Mouse (Mus musculus) lung, embryonic 15.5 days (tissue): ENCODE data around the gene Olfr159. TPM values are rescaled to one million over a fixed set of nuclear protein-coding genes. Genes with fewer than 3 reads are reported as not detected.

Experiments
- ATAC-seq: fragments of 200-750 bp; cut with Nextera tagmentation; 2 replicates; pipeline ENCODE4 v1.8.0; 2017; ENCODE audit warnings: moderate number of reproducible peaks, borderline replicate concordance; ENCODE audit not compliant: low FRiP score, low TSS enrichment; ENCODE audit errors: extremely low read depth
- H3K27ac ChIP-seq: fragments of 300-500 bp; sonication (generic); 2 replicates; pipeline ENCODE4 v1.5.1; 2015; ENCODE audit warnings: moderate library complexity, mild to moderate bottlenecking, inconsistent platforms
- H3K27me3 ChIP-seq: fragments of 300-500 bp; sonication (generic); 2 replicates; pipeline ENCODE4 v1.6.1; 2015; ENCODE audit warnings: inconsistent platforms
- H3K36me3 ChIP-seq: fragments of 300-500 bp; sonication (generic); 2 replicates; pipeline ENCODE4 v1.6.1; 2015; ENCODE audit warnings: inconsistent platforms
- H3K4me1 ChIP-seq: fragments of 300-500 bp; sonication (generic); 2 replicates; pipeline ENCODE4 v1.6.1; 2015; ENCODE audit warnings: inconsistent platforms
- H3K4me2 ChIP-seq: fragments of 300-500 bp; sonication (generic); 2 replicates; pipeline ENCODE4 v1.6.1; 2015; ENCODE audit warnings: inconsistent platforms, mild to moderate bottlenecking, moderate library complexity
- H3K4me3 ChIP-seq: fragments of 300-500 bp; sonication (generic); 2 replicates; pipeline ENCODE4 v1.5.1; 2015; ENCODE audit warnings: mild to moderate bottlenecking, inconsistent platforms
- H3K9ac ChIP-seq: fragments of 300-500 bp; sonication (generic); 2 replicates; pipeline ENCODE4 v1.6.1; 2015; ENCODE audit warnings: inconsistent platforms
- H3K9me3 ChIP-seq: fragments of 300-500 bp; sonication (generic); 2 replicates; pipeline ENCODE4 v1.6.1; 2016; ENCODE audit warnings: inconsistent platforms
- WGBS: fragments of 180-500 bp; shearing (Covaris S2); methylation state at CpG from one replicate; pipeline ENCODE4 v1.1.7; 2015; 5-methylcytosine and 5-hydroxymethylcytosine counted together
- polyA plus RNA-seq: library from polyadenylated mRNA; unstranded; fragments of >200 nt; fragmentation: Nextera tagmentation; extraction: Ambion mirVana; gene quantifications from 2 replicates; pipeline ENCODE4 v1.2.1, GENCODE M21; 2015

The Olfr159 gene
- polyA plus RNA-seq, 1 experiment from 2014 or later: not detected

DNA sequence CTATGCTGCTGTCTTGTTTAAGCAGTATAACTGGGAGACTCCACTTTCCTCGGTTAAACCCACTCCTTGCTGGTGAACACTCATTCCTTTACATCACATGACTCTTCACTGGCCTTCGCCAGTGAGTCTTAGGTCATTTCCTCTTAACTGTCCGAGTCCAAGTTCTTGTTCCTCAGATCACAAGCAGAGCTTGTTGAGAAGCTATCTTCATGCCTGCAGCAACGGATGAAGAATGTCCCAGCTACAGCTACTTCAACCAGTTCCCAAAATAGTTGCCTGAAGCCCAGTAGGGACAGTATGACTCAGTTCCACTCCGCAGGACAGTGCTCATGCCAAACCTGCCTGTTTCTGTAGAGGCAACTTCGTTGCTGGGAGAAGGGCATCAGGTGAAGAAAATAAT lies 13.6 kb downstream of the Olfr159 start:
- WGBS: 58% methylated on average over 6 of the region's 6 CpGs
- Histone ChIP-seq H3K9ac (no peak overlapping the region), H3K27me3 (no peaks in the 10 kb centered on the region), H3K4me2 (no peak overlapping the region), H3K27ac (no peak overlapping the region), H3K4me3 (no peak overlapping the region), H3K4me1 (0 out of 2 replicates have a peak, but pooled peaks cover 6% of the 10 kb centered on the region), H3K9me3 (no peaks in the 10 kb centered on the region), H3K36me3 (no peaks in the 10 kb centered on the region)
- ATAC-seq: no peak

DNA sequence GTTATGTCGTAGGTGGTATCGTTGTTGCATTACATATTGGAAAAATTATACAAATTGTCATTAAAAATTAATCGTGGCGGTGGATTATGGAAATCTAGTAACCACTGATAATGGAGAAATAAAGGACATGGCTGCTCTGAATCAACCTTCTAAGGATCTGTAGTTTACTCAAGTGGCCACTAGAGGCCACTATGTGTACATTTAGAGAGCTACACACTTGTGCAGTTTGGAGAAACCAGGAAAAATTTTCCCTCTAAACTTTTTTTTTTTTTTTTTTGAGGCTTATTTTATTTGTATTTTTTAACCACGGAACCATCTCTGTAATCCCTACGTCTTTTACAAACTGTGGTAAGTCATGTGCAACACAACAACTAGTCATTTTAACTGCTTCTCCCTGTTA lies 25.6 kb downstream of the Olfr159 start:
- H3K9ac ChIP-seq: no peak overlapping the region
- H3K9me3 ChIP-seq: no peaks in the 10 kb centered on the region
- peaks cover 6% of the 10 kb centered on the region; the same call in 1 of the 2 replicates for H3K4me1 ChIP-seq
- H3K36me3 ChIP-seq: no peaks in the 10 kb centered on the region
- H3K27me3 ChIP-seq: no peaks in the 10 kb centered on the region
- WGBS: 18% methylated on average over 6 of the region's 6 CpGs
- H3K4me3 ChIP-seq: no peak overlapping the region
- no peak overlapping the region for H3K4me2 ChIP-seq
- ATAC-seq: no peak
- no peak overlapping the region for H3K27ac ChIP-seq

DNA sequence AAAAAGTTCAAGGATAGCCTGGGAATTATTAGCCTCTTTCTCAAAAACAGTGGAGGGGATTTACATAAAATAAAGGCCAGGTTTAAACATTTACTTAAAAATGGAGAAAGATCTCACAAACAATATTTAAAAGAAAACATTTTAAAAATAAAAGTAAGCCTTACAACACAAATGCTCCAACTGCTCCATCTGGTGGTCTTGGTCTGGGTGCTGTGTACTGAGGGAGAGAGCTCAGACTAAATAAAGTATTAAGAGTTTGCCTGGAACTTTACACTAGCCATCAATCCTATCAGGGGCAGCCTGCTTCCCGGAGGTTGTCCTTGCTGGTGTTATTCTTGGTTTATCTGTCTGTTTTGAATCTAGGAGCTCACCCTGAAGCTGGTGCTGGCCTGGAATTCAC lies 27.7 kb downstream of the Olfr159 start:
- Histone ChIP-seq H3K4me3 (no peak overlapping the region), H3K27me3 (no peaks in the 10 kb centered on the region), H3K4me1 (peaks cover 3% of the 10 kb centered on the region; the same call in 1 of the 2 replicates), H3K27ac (no peak overlapping the region), H3K9me3 (no peaks in the 10 kb centered on the region), H3K9ac (no peak overlapping the region), H3K4me2 (no peak overlapping the region), H3K36me3 (no peaks in the 10 kb centered on the region)
- 16% methylated on average over 1 of the region's 1 CpGs for WGBS
- ATAC-seq: no peak

DNA sequence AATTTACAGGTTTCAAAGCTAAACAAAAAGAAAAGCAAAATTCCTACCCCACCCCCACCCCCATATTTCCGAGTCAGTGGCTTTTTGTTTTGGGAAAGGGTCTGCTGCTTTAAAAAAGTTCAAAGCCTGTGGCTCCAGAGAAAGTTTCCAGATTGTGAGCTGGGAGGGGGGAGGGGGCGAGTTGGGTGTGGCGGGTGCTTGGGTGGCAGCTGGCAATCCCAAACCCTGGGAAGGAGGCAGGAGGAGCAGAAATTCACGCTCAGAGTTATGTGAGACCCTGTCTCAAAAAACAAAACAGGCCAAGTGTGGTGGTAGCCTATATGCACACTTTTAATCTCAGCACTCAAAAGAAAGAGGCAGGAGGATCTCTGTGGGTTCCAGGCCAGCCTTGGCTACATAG lies 28.2 kb downstream of the Olfr159 start:
- 32% methylated on average over 4 of the region's 4 CpGs for WGBS
- ATAC-seq: no peak

GRCm38 (mm10) chr4:43741526-43741925 lies 29.3 kb downstream of the Olfr159 start:
- no peaks in the 10 kb centered on the region for H3K27me3 ChIP-seq
- no peaks in the 10 kb centered on the region for H3K4me1 ChIP-seq
- H3K9ac ChIP-seq: no peak overlapping the region
- no peak for ATAC-seq
- no peak overlapping the region for H3K27ac ChIP-seq
- no peaks in the 10 kb centered on the region for H3K9me3 ChIP-seq
- H3K4me2 ChIP-seq: no peak overlapping the region
- H3K4me3 ChIP-seq: no peak overlapping the region
- no peaks in the 10 kb centered on the region for H3K36me3 ChIP-seq
- 45% methylated on average over 5 of the region's 5 CpGs for WGBS

More for the DNA sequence above, 28.2 kb downstream of the Olfr159 start:
- no peak overlapping the region for H3K4me3 ChIP-seq
- H3K27me3 ChIP-seq: no peaks in the 10 kb centered on the region
- no peak overlapping the region for H3K27ac ChIP-seq
- H3K9ac ChIP-seq: no peak overlapping the region
- peaks cover 3% of the 10 kb centered on the region; the same call in 1 of the 2 replicates for H3K4me1 ChIP-seq
- no peaks in the 10 kb centered on the region for H3K36me3 ChIP-seq
- no peaks in the 10 kb centered on the region for H3K9me3 ChIP-seq
- no peak overlapping the region for H3K4me2 ChIP-seq

GRCm38 (mm10) chr4:43738989-43739674 lies 31.7 kb downstream of the Olfr159 start:
- H3K27ac ChIP-seq: no peak overlapping the region; the same call in 1 of the 2 replicates
- no peaks in the 10 kb centered on the region for H3K9me3 ChIP-seq
- H3K36me3 ChIP-seq: no peaks in the 10 kb centered on the region
- H3K4me3 ChIP-seq: no peak overlapping the region
- H3K9ac ChIP-seq: no peak overlapping the region
- whole genome bisulfite sequencing: 45% methylated on average over 8 of the region's 8 CpGs
- no peaks in the 10 kb centered on the region for H3K4me1 ChIP-seq
- no peak for ATAC-seq
- no peak overlapping the region for H3K4me2 ChIP-seq
- H3K27me3 ChIP-seq: no peaks in the 10 kb centered on the region

GRCm38 (mm10) chr4:43737144-43737543 lies 33.7 kb downstream of the Olfr159 start:
- H3K36me3 ChIP-seq: no peaks in the 10 kb centered on the region
- H3K4me1 ChIP-seq: no peaks in the 10 kb centered on the region
- no peak overlapping the region for H3K4me3 ChIP-seq
- ATAC-seq: peak; percentile 34; the same call in 1 of the 2 replicates
- no peak overlapping the region for H3K4me2 ChIP-seq
- WGBS: 55% methylated on average over 6 of the region's 6 CpGs
- no peaks in the 10 kb centered on the region for H3K27me3 ChIP-seq
- H3K27ac ChIP-seq: peak overlapping the region; percentile 31; the same call in 1 of the 2 replicates
- H3K9me3 ChIP-seq: no peaks in the 10 kb centered on the region
- H3K9ac ChIP-seq: no peak overlapping the region

DNA sequence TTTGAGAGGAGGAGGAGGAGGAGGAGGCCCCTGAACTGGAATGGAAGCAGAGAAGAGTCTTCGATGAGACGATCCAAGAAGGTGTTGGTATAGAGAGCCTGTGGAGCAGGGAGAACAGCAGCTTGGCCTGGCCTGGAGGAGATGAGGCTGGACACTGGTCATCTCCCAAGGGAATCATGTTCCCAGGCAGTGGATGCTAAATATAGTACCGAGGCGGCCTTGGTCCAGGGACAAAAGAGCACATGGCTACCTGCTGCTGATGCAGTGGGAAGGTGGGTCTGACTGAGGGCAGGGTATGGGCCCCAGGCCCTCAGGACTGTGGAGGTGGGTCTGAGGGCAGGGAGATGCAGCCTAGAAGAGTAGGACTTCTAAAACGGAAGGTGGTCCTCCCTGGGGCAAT lies 37.6 kb downstream of the Olfr159 start:
- Histone ChIP-seq H3K27ac (no peak overlapping the region), H3K4me3 (no peak overlapping the region), H3K4me2 (no peak overlapping the region), H3K9ac (no peak overlapping the region), H3K9me3 (no peaks in the 10 kb centered on the region), H3K36me3 (no peaks in the 10 kb centered on the region), H3K27me3 (no peaks in the 10 kb centered on the region), H3K4me1 (peaks cover 32% of the 10 kb centered on the region)
- 79% methylated on average over 5 of the region's 5 CpGs for WGBS
- no peak for ATAC-seq

GRCm38 (mm10) chr4:43732171-43732570 lies 38.6 kb downstream of the Olfr159 start:
- Histone ChIP-seq H3K27ac (no peak overlapping the region), H3K27me3 (no peaks in the 10 kb centered on the region), H3K4me2 (no peak overlapping the region), H3K9ac (no peak overlapping the region), H3K4me3 (no peak overlapping the region), H3K4me1 (peaks cover 42% of the 10 kb centered on the region), H3K36me3 (no peaks in the 10 kb centered on the region), H3K9me3 (no peaks in the 10 kb centered on the region)
- 0% methylated on average over 1 of the region's 1 CpGs for WGBS
- ATAC-seq: no peak

GRCm38 (mm10) chr4:43730750-43731297 lies 40.0 kb downstream of the Olfr159 start:
- Histone ChIP-seq H3K27ac (peak overlapping the region; percentile 87), H3K27me3 (no peaks in the 10 kb centered on the region), H3K9me3 (no peaks in the 10 kb centered on the region), H3K4me3 (no peak overlapping the region), H3K9ac (no peak overlapping the region), H3K4me2 (0 out of 2 replicates have a peak overlapping the region, but pooled peaks have one; percentile 1), H3K4me1 (peaks cover 55% of the 10 kb centered on the region), H3K36me3 (no peaks in the 10 kb centered on the region)
- 60% methylated on average over 21 of the region's 21 CpGs for WGBS
- ATAC-seq: no peak

DNA sequence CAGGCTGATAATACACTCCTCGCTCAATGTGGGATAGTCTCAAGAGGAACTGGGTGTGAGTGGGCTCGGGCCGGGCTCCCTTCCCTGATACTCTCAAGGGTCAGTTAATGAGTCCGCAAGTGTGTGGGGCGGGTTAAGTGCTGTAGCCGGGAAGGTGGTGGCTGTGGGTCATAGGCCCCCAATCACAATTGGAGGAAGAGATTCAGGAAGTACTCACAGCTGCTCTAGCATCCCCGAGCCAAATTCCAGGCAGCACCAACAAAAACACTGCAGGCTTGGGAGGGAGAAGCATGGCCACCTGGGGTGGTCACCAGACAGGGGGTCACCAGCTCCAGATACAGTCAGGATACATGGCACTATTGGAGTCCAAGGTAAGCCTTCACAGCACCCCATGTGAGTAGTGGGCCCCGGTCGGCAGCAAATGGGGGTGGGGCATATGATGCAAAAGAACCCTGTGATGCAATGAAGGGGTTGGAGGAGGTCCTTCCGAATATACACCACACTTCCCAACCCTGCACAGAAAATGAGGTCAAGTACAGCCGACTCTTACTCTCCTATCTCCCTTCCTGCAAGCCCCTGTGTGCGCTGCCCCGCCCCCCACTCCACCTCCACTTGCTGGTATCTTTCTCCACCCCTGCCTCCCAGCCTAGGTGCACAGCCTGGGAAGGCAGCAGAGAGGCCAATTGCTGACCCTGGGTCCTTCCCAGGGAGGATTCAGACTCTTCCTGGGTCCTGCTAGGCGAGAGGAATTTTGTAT lies 40.8 kb downstream of the Olfr159 start, which contains the start of gene Spaar:
TSS of gene Spaar (plus strand) at position 241 of the 757 bp plus-strand sequence.
- H3K27me3 ChIP-seq: no peaks in the 10 kb centered on the region
- no peak within 1 kb of the TSS for H3K4me3 ChIP-seq
- H3K27ac ChIP-seq: peak within 1 kb of the TSS; percentile 87
- H3K4me2 ChIP-seq: peak within 1 kb of the TSS; percentile 1; the same call in 1 of the 2 replicates
- H3K9me3 ChIP-seq: no peaks in the 10 kb centered on the region
- H3K36me3 ChIP-seq: no peaks in the 10 kb centered on the region
- ATAC-seq: no peak
- H3K9ac ChIP-seq: no peak within 1 kb of the TSS
- H3K4me1 ChIP-seq: peaks cover 55% of the 10 kb centered on the region
- 24% methylated on average over 14 of the region's 14 CpGs for WGBS

GRCm38 (mm10) chr4:43729126-43729525 lies 41.7 kb downstream of the Olfr159 start:
- no peaks in the 10 kb centered on the region for H3K27me3 ChIP-seq
- no peaks in the 10 kb centered on the region for H3K36me3 ChIP-seq
- 33% methylated on average over 3 of the region's 3 CpGs for WGBS
- H3K4me1 ChIP-seq: peaks cover 55% of the 10 kb centered on the region
- no peak overlapping the region for H3K4me3 ChIP-seq
- H3K27ac ChIP-seq: peak overlapping the region; percentile 87
- H3K9me3 ChIP-seq: no peaks in the 10 kb centered on the region
- no peak for ATAC-seq
- H3K9ac ChIP-seq: no peak overlapping the region
- no peak overlapping the region for H3K4me2 ChIP-seq
